Mouse (Mus musculus): ENCODE measurements around the gene Ppil1. TPM values are rescaled to one million over a fixed set of nuclear protein-coding genes. Genes with fewer than 3 reads are reported as not detected.
"Not testable (repeated sequence)": the region's sequence is repeated elsewhere in the genome, so short reads cannot be mapped to it uniquely, and the experiment has no call there.

The Ppil1 gene
- total RNA-seq, 2 experiments from 2014 or later = 37.5 to 57.3 TPM

DNA sequence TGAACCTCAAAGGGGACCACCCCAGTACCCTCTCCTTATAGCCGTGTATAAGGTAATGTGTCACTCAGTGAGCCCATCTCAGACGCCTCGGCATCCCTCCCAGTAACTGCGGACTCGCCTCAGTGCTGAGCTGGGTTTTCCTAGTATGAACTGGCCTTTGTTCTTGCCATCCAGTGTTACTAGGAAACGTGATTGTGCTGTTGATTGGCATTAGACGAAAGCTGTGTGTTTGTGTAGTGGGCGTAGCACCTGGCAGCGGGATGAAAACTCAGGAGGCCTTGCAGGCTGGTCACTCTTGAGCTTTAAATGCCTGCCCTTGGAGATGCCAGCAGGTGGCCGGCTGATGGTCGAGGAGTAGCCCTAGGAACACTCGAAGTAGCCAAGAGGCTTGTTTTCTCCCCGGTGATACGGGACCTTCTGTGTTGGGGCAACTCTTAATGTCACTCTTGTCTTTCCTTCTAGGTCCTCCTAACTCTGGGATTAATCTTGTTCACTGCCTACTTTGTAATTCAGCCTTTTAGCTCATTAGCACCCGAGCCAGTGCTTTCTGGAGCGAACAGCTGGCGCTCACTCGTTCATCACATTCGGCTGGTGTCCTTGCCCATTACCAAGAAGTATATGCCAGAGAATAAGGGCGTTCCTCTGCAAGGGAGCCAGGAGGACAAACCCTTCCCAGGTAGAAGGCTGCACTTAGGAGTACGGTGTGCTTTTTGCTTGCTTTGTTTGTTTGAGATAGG is 18.4 kb upstream of the Ppil1 start:
- no peak for ATAC-seq (ENCODE audit: poor library complexity, severe bottlenecking)

- ATAC-seq (ENCODE audit: poor library complexity, severe bottlenecking) = no peak
Observed at GRCm38 (mm10) chr17:29281541-29281940, 17.6 kb upstream of the Ppil1 start.

GRCm38 (mm10) chr17:29280422-29280821 is 16.4 kb upstream of the Ppil1 start:
- ATAC-seq (ENCODE audit: poor library complexity, severe bottlenecking) = peak; percentile 38

GRCm38 (mm10) chr17:29273889-29274288 is 9.9 kb upstream of the Ppil1 start:
- ATAC-seq (ENCODE audit: poor library complexity, severe bottlenecking) = no peak

DNA sequence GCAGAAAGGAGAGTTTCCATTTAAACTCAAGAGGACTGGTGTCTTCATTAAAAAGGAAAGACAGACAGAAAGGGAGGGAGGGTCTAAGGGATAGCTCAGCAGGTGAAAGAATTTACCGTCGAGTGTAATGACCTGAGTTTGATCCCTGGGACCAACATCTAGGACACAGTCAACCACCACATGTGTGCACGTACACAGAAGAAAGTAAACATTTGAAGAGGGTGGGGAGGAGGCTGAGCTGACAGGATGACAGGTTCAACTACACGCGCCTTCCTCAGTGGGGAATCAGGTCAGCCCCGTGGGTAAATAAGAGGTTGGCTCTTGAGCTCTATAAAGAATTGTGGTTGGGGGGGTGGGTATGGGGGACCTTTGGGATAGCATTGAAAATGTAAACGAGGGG is 9.2 kb upstream of the Ppil1 start:
- no peak for ATAC-seq (ENCODE audit: poor library complexity, severe bottlenecking)

DNA sequence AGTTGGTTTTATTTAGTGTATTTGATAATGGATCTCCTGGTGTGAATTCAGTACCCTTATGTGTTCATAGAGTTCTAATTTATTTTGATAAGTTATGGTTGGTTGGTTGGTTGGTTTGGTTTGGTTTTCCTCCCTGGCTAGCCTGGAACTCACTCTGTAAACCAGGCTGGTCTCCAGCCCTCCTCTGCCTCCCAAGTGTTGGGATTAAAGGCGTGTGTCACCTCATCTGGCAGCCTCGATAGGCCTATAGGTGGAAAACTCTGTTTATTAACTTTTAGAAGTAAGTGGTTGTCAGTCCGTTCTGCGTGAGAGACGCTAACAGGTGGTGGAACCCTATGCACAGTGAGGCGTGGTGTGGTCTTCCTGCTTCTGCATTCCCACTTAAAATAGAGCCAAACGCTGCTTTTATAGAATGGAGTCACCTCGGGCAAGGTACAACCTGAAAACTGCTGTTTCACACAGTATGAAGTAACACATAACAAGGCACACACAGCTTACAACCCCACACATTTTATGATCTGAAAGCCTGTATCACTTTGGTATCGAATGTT is 6.2 kb upstream of the Ppil1 start:
- no peak for ATAC-seq (ENCODE audit: poor library complexity, severe bottlenecking)

DNA sequence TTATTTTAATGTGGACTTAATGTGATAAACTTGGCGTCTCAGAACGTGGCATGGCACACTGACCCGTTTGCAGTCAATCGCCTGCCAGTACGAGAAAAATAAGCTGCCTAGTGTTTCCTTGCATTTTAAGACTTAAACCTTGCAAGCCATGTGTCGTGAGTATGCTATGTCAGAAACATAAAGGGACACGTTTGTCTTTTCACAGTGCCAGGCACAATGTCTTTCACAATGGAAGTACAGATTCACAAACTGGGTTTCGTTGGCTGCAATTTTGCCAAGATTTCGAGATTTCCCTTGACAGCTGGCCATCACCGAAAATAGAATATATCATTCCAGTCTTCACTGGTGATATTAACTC is 5.3 kb upstream of the Ppil1 start:
- ATAC-seq (ENCODE audit: poor library complexity, severe bottlenecking) = no peak

DNA sequence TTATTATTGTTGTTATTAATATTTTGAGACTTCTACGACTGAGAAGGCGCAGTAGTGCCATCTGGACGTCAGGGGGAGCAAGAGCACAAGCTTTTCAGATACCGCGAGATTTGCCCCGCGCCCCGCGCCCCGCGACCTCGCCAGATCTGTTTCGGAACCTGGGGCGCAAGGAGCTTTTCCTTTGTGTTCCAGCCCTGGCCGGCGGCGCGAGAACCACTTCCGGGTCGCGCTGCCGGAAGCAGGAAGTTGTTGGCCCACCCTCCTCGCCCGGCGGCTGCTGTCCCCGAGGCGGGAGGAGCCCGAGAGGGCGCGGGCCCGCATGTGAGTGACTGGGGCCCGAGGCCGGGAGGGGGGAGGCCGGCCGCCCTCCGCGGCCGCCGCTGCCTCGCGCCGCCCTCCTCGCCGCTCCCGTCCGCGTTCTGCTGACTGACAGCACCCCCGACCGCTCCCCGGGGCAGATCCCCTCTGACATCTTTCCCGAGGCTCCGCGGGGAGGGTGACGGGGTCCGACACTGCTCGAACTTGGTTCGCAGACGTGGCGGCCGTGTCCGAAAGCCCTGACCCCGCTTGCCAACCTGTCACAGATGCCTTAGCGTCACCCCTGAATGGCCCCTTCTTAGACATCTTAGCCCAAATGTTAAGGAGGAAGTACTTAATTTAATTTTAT is 4.8 kb upstream of the Ppil1 start, which contains the start of gene BC004004:
Gene BC004004, plus strand, starts transcription at position 107 of the 667 bp plus-strand sequence.
- peak; percentile 90 for ATAC-seq (ENCODE audit: poor library complexity, severe bottlenecking)

- ATAC-seq (ENCODE audit: poor library complexity, severe bottlenecking) = no peak
Observed at GRCm38 (mm10) chr17:29267931-29268681, 4.1 kb upstream of the Ppil1 start.

DNA sequence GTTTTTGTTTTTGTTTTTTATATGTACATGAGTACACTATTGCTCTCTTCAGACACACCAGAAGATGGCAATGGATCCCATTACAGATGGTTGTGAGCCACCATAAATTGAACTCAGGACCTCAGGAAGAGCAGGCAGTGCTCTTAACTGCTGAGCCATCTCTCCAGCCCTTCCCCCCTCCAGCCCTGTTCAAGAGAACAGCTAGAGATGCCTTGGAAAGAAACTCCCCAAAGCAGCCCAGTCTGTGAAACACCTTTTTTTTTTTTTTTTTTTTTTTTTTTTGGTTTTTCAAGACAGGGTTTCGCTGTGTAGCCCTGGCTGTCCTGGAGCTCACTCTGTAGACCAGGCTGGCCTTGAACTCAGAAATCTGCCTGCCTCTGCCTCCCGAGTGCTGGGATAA is 3.1 kb upstream of the Ppil1 start:
- ATAC-seq (ENCODE audit: poor library complexity, severe bottlenecking) = not testable (repeated sequence)

DNA sequence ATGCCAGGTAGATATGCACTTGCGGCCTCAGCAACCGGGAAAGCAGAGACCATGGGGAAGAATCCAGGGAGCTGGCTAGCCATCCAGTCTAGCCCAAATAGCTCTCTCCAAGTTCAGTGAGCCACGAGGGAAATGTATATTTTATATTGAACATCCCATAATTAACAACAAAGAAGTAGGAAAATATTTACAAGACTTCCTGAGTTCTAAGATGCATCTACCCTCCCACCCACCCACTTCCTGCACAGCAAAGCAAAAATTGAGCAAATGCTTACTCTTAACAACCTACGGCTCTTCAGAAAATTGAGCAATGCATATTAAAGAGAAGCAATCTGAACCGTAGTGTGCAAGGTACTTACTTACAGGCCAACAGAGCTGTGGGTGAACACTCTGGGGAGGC is 774 bp upstream of the Ppil1 start:
- no peak for ATAC-seq (ENCODE audit: poor library complexity, severe bottlenecking)

DNA sequence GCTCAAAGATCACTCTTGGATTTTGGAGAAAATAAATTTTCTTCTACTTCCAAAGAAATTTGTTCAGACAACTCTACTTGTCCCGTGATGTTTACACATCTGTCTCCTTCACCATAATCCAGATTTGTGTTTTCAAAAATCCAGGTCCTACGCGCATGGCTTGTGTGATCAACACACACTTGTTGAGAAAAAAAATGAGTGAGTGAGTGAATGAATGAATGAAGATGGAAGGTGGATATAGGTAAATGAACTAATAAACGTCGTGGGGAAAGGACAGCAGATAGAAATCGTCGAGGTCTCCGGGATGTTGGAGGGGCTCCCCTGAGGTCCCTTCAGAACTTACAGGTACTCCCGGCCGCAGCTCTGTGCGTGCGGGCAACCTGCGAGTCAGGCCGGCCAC is 569 bp downstream of the Ppil1 start:
- no peak for ATAC-seq (ENCODE audit: poor library complexity, severe bottlenecking)

DNA sequence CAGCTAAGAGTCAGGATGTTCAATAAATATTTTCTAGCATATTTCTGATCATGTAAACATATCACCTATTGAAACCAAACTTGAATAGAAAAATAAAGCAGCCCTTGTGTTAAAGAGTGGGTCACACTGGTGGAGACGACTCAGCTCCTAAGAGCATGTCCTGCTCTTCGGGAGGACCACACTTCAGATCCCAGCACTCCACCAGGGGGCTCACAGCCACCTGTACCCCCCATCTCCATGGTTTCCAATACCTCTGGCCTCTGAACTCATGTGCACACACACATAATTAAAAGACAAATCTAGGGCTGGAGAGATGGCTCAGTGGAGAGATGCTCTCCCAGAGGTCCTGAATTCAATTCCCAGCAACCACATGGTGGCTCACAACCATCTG is 1.7 kb downstream of the Ppil1 start:
- no peak for ATAC-seq (ENCODE audit: poor library complexity, severe bottlenecking)

DNA sequence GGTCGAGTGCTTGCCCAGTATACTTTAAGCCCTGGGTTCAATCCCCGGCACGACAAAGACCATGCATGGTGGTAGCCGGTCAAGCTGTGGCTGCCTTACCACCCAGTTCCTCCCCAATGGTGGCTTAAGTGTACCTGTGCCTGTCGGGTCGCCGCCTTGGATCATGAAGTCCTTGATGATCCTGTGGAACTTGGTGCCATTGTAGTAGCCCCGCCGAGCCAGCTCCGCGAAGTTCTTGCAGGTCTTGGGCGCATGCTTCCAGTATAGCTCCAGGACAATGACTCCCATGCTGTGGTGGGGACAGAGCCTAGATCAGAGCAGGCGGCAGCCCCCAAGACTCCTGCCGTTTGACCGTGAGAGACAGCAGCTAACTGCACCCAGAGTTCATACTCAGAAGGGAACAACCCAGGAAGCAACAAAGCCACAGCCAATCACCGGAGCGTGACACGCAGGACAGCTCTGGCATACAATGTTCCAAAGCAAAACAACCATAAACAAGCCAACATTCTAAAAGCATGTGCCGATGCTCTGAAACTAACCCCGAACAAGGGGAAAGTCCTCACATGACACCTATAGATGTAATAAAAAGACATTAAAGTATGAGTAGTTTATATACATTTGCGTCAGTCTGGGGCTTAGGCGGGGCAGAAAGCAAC is 2.3 kb downstream of the Ppil1 start:
- no peak for ATAC-seq (ENCODE audit: poor library complexity, severe bottlenecking)

- no peak for ATAC-seq (ENCODE audit: poor library complexity, severe bottlenecking)
Observed at GRCm38 (mm10) chr17:29260501-29260900, 3.5 kb downstream of the Ppil1 start.

- ATAC-seq (ENCODE audit: poor library complexity, severe bottlenecking) = peak; percentile 77
Observed at GRCm38 (mm10) chr17:29259489-29259888, 4.5 kb downstream of the Ppil1 start.

DNA sequence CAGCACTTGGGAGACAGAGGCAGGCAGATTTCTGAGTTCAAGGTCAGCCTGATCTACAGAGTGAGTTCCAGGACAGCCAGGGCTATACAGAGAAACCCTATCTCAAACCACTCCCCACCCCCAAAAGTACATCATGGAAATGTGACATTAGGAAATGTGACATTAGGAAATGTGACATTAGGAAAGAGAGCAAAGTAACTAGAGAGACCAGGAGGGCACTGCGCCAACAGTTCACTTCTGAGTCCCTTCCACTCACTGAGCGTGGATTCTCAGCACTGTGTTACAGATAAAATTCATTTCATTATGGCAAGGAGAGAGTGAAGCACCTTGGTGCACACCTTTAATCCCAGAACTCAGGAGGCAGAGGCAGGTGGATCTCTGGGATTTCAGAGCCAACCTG is 5.1 kb downstream of the Ppil1 start:
- peak; percentile 37; the same call in 1 of the 2 replicates for ATAC-seq (ENCODE audit: poor library complexity, severe bottlenecking)

DNA sequence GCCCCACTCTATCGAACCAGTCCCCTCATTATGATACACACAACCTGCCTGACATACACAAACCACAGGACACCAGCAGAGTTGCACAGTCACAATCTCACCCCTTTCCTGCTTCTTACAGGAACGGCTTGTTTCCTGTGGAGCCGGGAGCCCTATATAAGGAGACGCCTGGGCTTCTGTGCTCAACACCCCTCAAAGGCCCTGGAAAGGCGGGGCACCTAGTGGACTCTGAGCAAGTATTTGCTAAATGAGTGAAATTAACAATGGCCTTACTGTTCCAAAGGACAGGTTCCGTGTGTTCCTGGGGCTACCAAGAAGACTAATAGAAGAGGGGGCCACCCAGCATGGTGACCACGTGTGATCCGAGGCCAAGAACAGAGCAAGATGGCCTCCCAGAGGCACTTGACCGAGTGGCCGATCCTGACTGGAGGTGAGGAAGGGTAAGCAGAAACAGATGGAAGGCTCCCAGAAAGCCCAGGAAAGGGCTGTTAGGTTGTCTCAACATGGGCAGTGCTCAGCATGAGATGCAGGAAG is 5.9 kb downstream of the Ppil1 start:
- no peak for ATAC-seq (ENCODE audit: poor library complexity, severe bottlenecking)

DNA sequence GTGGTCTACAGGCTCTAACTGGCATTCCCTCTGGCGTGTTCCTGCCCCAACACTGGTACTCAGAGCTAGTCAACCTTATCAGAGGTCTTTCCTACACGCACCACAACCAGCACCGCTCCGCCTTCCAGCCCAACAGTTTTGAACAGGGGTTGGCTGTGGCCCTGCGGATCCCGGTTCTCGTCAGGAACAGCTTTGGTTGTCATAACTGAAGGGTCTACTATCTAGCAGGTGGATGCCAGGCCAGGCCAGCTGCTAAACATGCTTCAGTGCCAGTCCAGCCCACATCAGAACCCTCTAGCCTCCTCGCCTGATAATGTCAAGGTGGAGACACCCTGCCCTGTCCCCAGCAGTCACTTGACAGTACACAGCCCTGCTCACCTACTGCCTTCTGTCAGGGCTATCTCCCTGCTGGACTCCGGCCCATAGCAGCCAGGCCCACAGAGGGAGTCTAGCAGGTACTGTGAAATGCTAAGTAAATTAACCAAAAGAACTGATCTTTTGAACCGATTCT is 6.9 kb downstream of the Ppil1 start:
- no peak for ATAC-seq (ENCODE audit: poor library complexity, severe bottlenecking)

DNA sequence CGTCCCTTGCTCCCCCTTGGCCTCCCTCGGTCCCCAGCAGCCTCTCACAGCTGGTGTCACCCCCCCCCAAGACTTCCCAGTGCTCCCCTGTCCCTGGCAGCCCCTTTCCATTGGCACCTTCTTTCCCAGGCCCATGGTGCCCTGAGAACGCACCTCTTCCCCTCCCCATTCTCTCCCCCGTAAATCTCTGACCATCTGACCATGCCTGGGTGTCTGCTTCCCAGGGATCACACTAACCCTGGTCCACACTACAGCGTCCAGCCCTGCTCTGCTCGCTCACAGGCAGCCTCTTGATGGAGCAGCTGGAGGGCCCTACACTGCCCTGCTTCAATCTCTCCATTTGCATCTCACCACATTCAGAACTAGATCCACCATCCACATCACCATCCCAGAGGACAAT is 7.5 kb downstream of the Ppil1 start:
- no peak for ATAC-seq (ENCODE audit: poor library complexity, severe bottlenecking)

GRCm38 (mm10) chr17:29254784-29255183 is 9.2 kb downstream of the Ppil1 start:
- not testable (repeated sequence) for ATAC-seq (ENCODE audit: poor library complexity, severe bottlenecking)

All from megakaryocyte, adult 5-6 weeks (primary cell).